Mouse (Mus musculus): ENCODE results near the gene Nrros. TPM values are rescaled to one million over a fixed set of nuclear protein-coding genes. Genes with fewer than 3 reads are reported as not detected.
A peak's percentile ranks its signal among the peaks of the same experiment; 100 is the strongest.

Gene Nrros
- polyA plus RNA-seq, 1 experiment, result 50.5 TPM

DNA sequence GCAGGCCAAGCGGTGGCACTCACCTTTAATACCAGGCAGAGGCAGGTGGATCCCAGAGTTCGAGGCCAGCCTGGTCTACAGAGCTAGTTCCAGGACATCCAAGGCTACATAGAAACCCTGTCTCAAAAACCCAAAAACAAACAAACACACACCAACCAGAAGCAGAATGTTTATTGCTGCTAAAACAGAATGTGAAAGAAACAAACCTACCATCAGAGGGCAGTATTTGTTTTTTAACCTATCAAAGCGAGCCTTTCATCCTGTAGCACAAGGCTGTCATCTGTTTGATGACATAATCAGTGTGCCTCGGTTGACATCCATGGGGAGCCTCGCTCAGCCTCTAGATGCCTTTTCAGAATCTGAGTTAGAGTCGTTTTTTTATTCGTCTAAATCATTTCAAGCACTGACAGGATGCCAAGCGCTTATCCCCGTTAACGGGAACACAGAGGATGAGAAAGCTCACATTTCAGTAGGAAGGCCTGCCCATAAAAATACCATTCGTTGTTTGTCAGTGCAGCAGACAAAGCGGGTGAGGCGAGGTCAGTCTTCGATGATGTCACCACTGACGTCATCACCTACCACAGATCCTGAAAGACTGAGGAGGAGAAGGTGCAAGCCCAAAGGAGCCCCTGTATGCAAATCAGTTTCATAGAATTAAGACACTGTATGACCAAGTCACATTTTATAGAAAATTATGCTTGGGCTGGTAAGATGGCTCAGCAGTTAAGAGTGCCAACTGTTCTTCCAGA is 54.3 kb downstream of the Nrros start:
- 64% methylated on average over 15 of the region's 15 CpGs for WGBS
- no peak for TF ChIP-seq POLR2A (IDR thresholded peaks at IDR 0.05; ENCODE audit: borderline replicate concordance, control insufficient read depth, low read depth, low read length)
- no peak for TF ChIP-seq CTCF (IDR thresholded peaks at IDR 0.05; ENCODE audit: control insufficient read depth, insufficient read depth, low read length)

DNA sequence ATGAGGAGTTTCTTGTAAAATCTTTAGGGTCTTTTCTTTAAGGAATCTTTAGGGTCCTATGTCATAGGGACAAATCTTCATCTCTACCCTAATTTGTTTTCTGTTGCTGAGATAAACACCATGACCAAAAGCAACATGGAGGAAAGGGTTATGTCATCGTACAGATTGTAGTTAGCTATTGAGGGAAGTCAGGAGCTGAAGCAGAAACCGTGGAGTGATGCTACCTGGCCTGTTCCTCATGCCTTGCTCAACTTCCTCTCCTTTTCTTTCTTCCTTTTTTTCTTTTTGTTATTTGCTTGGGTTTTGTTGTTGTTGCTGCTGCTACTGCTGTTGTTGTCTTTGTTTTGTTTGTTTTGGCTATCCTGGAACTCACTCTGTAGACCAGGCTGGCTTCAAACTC is 56.8 kb downstream of the Nrros start:
- H3K4me1 ChIP-seq (ENCODE audit: control insufficient read depth, insufficient read depth, low read length), result peaks cover 7% of the 10 kb centered on the region; the same call in 1 of the 2 replicates
- no peak for TF ChIP-seq POLR2A (IDR thresholded peaks at IDR 0.05; ENCODE audit: borderline replicate concordance, control insufficient read depth, low read depth, low read length)
- no peak for TF ChIP-seq CTCF (IDR thresholded peaks at IDR 0.05; ENCODE audit: control insufficient read depth, insufficient read depth, low read length)
- WGBS, result 3% methylated on average over 2 of the region's 2 CpGs
- H3K27ac ChIP-seq (ENCODE audit: control insufficient read depth, insufficient read depth, low read depth, low read length, poor library complexity), result peak overlapping the region; percentile 83
- H3K4me3 ChIP-seq (replicated peaks; ENCODE audit: control insufficient read depth, low read depth, low read length), result peak overlapping the region; percentile 61

More for the DNA sequence above, 54.3 kb downstream of the Nrros start:
- H3K4me3 ChIP-seq (replicated peaks; ENCODE audit: control insufficient read depth, low read depth, low read length), result no peak overlapping the region
- peaks cover 12% of the 10 kb centered on the region; the same call in 1 of the 2 replicates for H3K4me1 ChIP-seq (ENCODE audit: control insufficient read depth, insufficient read depth, low read length)
- 0 out of 2 replicates have a peak overlapping the region, but pooled peaks have one; percentile 36 for H3K27ac ChIP-seq (ENCODE audit: control insufficient read depth, insufficient read depth, low read depth, low read length, poor library complexity)

DNA sequence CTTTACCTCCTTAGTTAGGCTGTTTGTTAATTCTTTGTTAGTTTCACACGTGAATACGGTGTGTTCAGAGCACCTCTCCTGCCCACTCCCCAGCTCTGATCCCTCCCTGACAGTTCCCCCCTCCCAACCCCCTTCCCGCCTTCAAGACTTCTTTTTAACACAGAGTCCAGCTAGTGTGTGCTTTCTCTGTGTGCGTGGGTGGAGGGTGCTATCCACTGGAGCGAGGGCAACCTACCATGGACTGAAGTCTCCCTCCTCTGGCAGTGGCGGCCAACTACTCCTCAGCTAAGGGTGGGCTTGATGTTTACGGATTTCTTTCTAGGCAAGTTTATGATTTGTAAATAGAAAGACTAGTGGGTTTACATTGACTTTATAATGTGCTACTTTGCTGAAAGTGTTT is 57.2 kb downstream of the Nrros start:
- TF ChIP-seq POLR2A (IDR thresholded peaks at IDR 0.05; ENCODE audit: borderline replicate concordance, control insufficient read depth, low read depth, low read length) (no peak), CTCF (IDR thresholded peaks at IDR 0.05; ENCODE audit: control insufficient read depth, insufficient read depth, low read length) (peak; percentile 81)
- WGBS, result 6% methylated on average over 7 of the region's 7 CpGs
- Histone ChIP-seq H3K4me3 (replicated peaks; ENCODE audit: control insufficient read depth, low read depth, low read length) (peak overlapping the region; percentile 61), H3K4me1 (ENCODE audit: control insufficient read depth, insufficient read depth, low read length) (peaks cover 7% of the 10 kb centered on the region; the same call in 1 of the 2 replicates), H3K27ac (ENCODE audit: control insufficient read depth, insufficient read depth, low read depth, low read length, poor library complexity) (peak overlapping the region; percentile 84)

DNA sequence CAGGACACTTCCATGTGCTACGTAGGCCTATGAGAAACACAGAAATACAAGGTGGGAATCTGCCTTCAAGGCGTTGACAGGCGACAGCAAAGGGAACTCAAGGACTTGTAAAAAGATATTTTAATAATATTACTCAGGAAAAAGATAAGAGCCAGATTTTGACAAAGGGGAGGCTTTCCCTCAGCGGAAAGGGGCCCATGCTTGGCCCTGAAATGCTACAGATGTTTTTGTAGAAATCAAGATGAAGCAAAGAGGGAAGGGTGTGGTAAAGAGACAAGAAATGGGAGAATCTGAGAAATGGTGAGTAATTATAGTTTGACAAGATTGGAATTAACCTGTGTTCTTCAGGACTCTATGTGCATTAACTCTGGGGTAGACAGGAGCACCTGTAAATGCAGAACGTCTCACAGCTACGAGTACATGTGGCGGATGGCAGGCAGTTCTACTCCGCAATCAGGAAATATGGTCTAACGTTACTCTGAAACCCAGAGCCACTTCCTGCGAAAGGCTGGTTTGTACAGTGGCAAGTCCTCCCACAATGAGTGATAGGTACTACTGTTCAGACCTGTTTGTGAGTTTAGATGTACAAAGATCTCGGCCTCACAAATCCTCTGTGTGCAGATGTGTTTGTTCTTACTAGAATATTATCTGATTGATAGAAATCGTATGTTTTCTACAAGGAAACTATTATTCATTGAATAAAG is 57.9 kb downstream of the Nrros start:
- Histone ChIP-seq H3K4me3 (replicated peaks; ENCODE audit: control insufficient read depth, low read depth, low read length) (peak overlapping the region; percentile 12), H3K4me1 (ENCODE audit: control insufficient read depth, insufficient read depth, low read length) (peaks cover 5% of the 10 kb centered on the region; the same call in 1 of the 2 replicates), H3K27ac (ENCODE audit: control insufficient read depth, insufficient read depth, low read depth, low read length, poor library complexity) (peak overlapping the region; percentile 84)
- no peak for TF ChIP-seq POLR2A (IDR thresholded peaks at IDR 0.05; ENCODE audit: borderline replicate concordance, control insufficient read depth, low read depth, low read length)
- no peak for TF ChIP-seq CTCF (IDR thresholded peaks at IDR 0.05; ENCODE audit: control insufficient read depth, insufficient read depth, low read length)
- 7% methylated on average over 12 of the region's 12 CpGs for WGBS

DNA sequence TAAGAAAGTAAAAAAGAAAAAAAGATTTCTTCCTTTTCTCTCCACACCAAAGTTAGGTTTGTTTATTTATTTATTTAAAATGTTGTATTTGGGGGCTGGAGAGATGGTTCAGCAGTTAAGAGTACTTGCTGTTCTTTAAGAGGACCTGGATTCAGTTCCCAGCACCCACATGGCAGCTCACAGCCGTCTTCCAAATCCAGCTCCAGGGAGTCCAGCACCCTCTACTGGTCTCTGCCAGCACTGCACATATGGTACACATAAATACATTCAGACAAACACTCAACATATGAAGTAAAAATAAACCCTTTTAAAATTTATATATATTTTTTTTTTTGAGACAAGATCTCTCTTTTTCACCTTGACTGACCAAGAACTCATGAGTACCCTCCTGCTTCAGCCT is 59.7 kb downstream of the Nrros start:
- H3K4me3 ChIP-seq (replicated peaks; ENCODE audit: control insufficient read depth, low read depth, low read length), result no peak overlapping the region
- no peak for TF ChIP-seq POLR2A (IDR thresholded peaks at IDR 0.05; ENCODE audit: borderline replicate concordance, control insufficient read depth, low read depth, low read length)
- TF ChIP-seq CTCF (IDR thresholded peaks at IDR 0.05; ENCODE audit: control insufficient read depth, insufficient read depth, low read length), result peak; percentile 32; the same call in 1 of the 2 replicates
- H3K4me1 ChIP-seq (ENCODE audit: control insufficient read depth, insufficient read depth, low read length), result peaks cover 6% of the 10 kb centered on the region
- WGBS, result 76% methylated on average over 1 of the region's 1 CpGs
- no peak overlapping the region for H3K27ac ChIP-seq (ENCODE audit: control insufficient read depth, insufficient read depth, low read depth, low read length, poor library complexity)

DNA sequence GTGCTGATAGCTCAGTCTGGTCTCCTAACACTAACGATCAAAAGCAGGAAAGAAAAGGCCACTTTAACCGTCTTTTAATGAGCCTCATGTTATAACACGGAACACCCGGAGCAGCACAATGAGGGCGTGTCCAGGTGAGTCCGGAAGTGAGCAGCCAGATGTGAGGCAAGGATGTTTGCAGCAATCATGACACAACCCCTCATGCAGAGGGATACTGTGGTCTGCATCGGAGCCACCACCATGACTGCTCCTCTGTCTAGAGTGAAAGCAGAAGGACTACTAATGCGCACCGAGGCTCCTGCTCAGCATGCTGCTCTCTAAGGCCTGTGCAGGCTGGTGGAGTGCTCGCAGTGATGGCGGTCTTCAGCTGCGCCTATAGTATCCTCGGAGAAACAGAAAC is 63.1 kb downstream of the Nrros start:
- H3K27ac ChIP-seq (ENCODE audit: control insufficient read depth, insufficient read depth, low read depth, low read length, poor library complexity), result peak overlapping the region; percentile 70
- TF ChIP-seq POLR2A (IDR thresholded peaks at IDR 0.05; ENCODE audit: borderline replicate concordance, control insufficient read depth, low read depth, low read length) (no peak), CTCF (IDR thresholded peaks at IDR 0.05; ENCODE audit: control insufficient read depth, insufficient read depth, low read length) (no peak)
- 43% methylated on average over 13 of the region's 13 CpGs for WGBS
- peak overlapping the region; percentile 42 for H3K4me3 ChIP-seq (replicated peaks; ENCODE audit: control insufficient read depth, low read depth, low read length)
- peaks cover 6% of the 10 kb centered on the region for H3K4me1 ChIP-seq (ENCODE audit: control insufficient read depth, insufficient read depth, low read length)

DNA sequence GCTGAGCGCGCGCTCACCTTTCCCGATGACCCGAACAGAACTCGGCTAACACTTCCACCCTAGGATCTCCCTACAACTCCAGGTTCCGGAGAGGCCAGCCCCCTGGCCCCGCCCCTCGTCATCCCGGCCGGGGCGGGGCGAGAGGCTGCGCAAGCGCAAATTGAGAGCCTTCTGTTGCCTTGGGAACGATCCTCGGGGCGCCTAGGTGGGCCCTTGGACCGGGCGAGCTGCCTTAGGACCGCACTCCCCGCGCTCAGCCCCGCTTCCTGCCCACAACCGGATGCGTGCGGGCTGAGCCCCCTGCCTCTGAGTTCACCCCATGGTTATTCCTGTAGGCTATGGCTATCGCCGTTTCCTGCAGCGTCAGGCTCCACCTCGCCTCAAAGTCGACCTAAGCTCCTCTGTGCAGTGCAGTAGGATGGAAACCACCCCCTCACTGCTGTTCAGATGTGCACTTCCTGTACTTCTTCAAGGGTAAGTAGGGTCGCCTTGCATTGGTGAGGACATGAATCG is 65.7 kb downstream of the Nrros start, which contains the start of the genes Pigx and Cep19:
Pigx (minus strand) TSS at position 103 of the 513 bp plus-strand sequence.
Cep19 (plus strand) TSS at position 163 of the 513 bp plus-strand sequence.
- peak within 1 kb of the TSS; percentile 82 for H3K27ac ChIP-seq (ENCODE audit: control insufficient read depth, insufficient read depth, low read depth, low read length, poor library complexity)
- H3K4me3 ChIP-seq (replicated peaks; ENCODE audit: control insufficient read depth, low read depth, low read length), result peak within 1 kb of the TSS; percentile 91
- peaks cover 4% of the 10 kb centered on the region for H3K4me1 ChIP-seq (ENCODE audit: control insufficient read depth, insufficient read depth, low read length)
- under 1% methylated on average over 34 of the region's 34 CpGs for WGBS
- TF ChIP-seq CTCF (IDR thresholded peaks at IDR 0.05; ENCODE audit: control insufficient read depth, insufficient read depth, low read length) (no peak), POLR2A (IDR thresholded peaks at IDR 0.05; ENCODE audit: borderline replicate concordance, control insufficient read depth, low read depth, low read length) (no peak)

All from bone marrow, adult 2 months (tissue).